Mouse (Mus musculus): ENCODE results near the gene Prx.

DNA sequence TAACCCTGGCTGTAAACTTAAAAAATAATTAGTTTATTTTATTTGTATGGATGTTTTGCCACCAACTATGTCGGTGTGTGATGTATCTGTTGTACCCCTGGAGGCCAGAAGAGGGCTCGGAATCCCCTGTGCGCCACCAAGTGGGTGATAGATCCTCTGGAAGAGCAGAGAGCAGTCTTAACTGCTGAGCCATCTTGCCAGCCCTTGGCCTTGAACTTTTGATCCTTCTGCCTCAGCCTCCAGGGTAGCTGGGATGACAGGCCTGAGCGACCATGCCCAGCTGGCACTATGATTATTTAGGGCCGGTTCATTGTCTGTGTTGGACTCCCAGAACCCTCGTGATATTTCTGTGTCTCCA is 9.5 kb downstream of the Prx start:
- no peak for TF ChIP-seq POLR2A (IDR thresholded peaks at IDR 0.05; ENCODE audit: low read depth, low read length)
- no peak for TF ChIP-seq JUND (conservative IDR thresholded peaks at IDR 0.05; ENCODE audit: low read depth, low read length)
